Mouse (Mus musculus) cerebellum, postnatal 10 days (tissue): ENCODE results near the gene Atf7.
A peak's percentile ranks its signal among the peaks of the same experiment; 100 is the strongest.
"Not testable (repeated sequence)": the region's sequence is repeated elsewhere in the genome, so short reads cannot be mapped to it uniquely, and the experiment has no call there.

ENCODE experiments used
- DNase-seq, 2 experiments: peaks; one replicate each; pipeline ENCODE4 v3.0.0; 2021; ENCODE audit warnings: mixed read lengths in 2 of 2

The Atf7 gene

DNA sequence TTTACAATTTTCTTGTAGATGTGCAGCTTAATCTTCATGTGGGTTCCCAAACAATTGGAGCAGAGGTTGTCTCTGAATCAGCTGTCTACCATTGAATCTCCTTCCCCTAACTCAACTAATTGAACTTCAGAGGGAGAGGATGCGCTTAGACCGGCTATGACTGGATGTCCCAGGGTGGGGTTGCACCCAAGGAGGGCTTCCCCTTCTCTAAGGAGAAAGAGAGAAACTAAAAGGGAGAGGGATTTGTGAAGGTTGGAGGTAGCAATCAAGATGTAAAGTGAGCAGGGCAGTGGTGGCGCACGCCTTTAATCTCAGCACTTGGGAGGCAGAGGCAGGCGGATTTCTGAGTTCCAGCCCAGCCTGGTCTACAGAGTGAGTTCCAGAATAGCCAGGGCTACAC is 5.8 kb downstream of the Atf7 start:
- no peak for DNase-seq

DNA sequence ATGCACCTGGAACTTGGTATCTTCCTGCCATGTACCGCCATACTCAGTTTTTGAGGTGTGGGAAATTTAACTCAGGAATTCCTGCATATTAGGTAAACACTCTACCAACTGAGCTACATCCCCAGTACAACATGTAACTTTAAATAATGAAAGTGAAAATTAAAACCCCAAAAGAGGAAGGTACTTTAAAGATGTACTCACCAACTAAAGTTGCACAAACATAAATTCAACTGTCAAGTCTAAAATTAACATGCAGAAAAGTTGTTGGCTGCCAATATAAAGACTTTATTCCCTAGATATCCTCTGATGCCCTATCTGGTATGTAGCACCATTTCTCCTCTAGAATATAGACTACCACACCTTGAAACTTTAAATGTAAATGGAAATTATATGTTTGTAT is 7.6 kb downstream of the Atf7 start:
- DNase-seq, result no peak

DNA sequence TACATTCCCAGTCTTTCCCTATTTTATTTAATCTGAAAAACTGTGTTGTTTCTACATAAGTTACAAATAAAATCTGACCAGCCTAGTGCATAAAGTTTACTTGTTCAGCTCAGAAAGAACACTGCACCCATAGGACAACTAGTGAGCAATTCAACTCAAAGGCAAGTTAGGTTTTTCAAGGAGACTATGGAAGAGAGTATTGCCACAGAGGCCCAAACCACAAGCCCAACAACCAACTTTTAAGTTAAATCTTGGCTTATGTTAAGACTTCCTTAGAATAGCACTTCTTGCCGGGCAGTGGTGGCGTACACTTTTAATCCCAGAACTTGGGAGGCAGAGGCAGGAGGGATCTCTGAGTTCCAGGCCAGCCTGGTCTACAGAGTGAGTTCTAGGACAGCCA is 9.1 kb downstream of the Atf7 start:
- DNase-seq, result no peak

DNA sequence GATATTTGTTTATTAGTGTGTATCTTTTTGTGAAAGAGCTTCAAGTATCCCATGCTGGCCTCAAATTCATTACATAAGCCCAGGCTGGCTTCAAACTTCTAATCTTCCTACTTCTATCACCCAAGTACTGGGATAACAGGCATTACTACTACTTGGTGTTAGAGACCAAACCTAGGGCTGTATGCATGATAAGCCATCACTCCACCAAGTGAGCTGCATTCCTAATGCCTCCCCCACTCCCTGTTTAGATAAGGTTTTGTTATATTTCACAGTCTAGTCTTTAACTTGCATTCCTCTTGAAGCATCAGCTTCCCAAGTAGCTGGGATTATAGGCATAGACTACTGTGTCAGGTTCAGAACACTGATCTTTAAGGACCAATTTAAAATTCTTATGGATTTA is 11.0 kb downstream of the Atf7 start:
- DNase-seq, result no peak

DNA sequence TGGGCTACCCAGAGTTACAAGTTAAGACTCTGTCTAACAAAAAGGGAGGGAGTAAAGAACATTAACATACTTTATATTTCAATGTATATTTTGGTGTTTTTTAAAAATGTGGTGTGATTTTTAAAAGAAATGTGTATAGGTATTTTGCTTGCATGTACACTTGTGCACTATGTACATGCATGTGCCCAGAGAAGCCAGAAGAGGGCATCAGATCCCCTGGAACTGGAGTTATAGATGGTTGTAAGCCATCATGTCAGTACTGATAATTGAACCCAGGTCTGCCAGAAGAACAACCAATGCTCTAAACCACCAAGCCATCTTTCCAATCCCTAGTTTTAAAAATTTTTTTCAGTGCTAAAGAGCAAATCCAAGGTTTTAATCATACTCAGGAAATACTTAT is 12.3 kb downstream of the Atf7 start:
- no peak for DNase-seq

DNA sequence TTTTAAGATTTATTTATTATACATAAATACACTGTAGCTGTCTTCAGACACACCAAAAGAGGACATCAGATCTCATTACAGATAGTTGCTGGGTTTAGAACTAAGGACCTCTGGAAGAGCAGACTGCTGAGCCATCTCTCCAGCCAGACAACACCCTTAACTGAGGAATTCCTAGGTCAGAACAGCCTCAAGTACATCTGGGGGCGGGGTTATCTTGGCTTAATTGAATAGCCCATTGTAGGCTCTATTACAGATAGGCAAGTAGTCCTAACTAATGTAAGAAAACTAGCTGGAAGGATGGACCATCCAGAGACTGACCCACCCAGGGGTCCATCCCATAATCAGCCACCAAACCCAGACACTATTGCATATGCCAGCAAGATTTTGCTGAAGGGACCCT is 16.7 kb downstream of the Atf7 start:
- not testable (repeated sequence) for DNase-seq

DNA sequence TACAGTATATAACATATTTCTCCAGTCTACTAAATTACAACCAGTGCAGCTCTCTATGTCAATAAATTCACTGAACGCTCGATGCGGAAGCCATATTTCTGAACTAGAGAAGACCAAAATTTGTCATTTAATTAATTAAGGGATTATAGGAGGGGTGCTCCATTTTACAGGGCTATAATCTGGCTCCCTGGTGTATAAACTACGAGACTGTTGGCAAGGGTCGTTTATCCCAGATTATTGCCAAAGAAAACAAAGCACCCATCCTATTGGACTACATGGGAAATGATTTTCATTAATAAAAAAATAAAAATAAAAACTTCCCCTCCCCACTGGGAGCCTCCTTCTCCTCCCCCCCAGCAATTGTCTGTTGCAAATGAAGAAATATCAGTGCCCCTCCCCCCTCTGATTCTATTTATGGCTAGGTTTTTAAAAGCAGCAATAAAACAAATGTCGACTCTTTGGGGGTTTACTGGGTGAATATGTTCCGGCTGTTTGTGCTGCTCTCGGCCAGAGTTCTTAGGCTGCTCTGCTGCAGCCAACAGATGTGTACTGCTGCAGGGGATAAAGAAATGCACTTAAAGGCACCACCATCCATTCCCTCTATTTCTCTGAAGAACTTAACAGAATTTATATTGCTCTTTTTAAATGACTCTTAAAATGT is 31.1 kb downstream of the Atf7 start:
- DNase-seq, result peak in 1 of 2 experiments; percentile 38

DNA sequence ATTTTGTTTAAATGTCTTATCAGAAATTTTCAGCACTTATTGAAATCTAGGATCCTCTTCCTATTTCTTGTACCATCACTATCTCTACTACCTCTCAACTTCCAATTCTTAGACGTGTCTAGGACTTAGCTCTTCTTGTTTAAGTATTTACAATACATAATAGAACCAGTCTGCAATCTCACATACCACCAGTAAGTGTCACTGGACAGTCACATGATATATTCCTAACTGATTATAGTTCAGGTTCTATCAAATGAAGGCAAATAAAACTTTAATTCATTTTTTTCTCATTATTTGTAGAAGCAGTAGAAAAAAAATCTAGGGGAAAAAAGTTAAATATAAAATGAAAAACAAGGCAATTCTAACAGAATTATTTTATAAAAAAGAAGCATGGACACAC is 32.6 kb downstream of the Atf7 start:
- peak; percentile 31 to 50 for DNase-seq

DNA sequence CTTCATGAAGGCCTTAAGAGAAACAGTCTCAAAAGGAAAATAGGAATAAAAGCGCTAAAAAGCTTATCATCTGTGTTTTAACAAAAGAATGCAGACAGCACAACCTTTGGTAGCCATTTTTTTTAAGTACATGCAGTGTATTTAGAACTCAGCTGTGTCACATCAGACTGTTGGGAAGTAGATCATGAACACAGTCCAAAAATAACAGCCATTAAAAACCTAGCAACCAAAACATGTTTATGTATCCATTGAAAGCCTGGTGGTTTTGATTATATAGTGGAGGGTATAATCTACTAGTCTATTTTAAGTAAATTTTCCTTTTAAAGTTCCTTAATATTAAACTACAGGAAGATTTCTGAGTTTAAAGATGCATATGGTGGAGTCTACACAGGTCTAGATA is 34.7 kb downstream of the Atf7 start:
- no peak for DNase-seq

DNA sequence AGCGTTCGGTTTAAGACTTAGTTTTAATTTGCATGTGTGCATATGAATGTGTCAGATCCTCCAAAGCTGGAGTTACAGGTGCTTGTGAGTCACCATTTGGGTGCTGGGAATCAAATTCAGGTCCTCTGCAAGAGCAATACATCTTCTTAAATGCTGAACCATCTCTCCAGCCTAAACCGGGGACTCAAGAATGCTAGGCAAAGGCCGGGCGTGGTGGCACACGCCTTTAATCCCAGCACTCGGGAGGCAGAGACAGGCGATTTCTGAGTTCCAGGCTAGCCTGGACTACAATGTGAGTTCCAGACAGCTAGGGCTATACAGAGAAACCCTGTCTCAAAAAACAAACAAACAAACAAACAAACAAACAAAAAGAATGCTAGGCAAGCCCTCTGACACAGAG is 35.4 kb downstream of the Atf7 start:
- DNase-seq, result no peak

DNA sequence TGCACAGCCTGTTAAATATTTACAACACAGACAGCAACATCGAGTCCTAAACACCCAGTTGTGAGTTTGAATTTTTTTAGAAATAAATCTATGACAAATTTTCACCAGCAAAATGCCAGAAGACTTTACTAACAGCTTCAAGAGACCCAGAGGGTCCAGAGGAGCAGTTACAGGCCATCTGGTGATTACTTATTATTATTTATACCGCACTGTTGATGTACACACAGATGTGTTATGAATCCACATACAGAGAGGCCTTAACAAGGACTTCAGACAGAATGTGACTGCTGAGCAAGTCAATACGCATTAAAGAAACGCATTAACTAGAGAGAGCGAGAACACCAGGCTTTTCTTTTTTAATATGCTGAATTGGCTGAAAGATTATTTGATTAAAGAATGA is 39.8 kb downstream of the Atf7 start:
- DNase-seq, result no peak

DNA sequence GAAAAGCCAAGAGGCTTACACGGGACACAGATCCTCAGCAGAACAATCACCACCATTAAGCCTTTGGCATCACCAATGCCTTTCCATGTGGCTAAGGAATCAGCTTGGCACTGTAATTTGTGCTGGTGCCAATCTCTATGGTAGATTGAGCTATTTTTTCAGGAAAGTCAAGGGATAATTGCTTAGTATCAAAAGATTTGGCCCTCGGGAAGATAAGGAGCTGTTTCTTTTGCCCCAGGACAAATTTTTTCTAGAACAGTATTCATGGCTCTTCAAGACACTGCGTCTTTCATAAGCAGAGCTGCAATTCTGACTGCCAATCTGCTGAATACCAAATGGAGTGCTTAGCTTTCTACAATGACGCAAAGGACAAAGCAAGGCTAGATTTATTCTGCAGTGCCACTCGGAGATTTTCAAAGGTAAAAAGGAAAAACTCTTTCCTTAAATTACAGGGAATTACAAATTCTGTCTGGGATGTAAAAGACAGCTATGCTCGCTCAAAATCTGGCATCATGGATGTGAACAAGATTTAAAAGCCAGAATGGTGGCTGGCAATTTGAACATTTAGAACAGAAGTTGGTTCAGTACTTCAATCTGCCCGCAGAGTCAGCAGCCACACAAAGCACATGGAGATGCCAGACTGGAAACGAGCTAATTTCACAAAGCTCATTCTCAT is 41.4 kb downstream of the Atf7 start:
- DNase-seq, result peak; percentile 83 to 87

DNA sequence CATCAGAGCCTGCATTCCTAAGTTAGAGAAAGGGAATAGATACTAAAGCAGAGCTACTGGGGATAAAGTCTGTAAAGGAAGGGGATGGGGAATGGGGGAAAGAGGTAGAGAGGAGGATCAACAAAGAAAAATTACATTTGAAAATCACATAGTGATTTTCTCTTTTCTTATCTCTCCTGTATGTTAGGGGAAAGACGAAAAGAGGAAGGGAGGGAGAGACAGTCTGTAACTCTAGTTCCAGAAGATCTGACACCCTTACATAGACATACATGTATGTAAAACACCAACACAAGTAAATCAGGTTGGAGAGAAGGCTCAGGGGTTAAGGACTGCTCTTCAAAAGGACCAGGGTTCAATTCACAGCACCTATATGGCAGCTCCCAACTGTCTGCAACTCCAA is 44.1 kb downstream of the Atf7 start:
- DNase-seq, result no peak

DNA sequence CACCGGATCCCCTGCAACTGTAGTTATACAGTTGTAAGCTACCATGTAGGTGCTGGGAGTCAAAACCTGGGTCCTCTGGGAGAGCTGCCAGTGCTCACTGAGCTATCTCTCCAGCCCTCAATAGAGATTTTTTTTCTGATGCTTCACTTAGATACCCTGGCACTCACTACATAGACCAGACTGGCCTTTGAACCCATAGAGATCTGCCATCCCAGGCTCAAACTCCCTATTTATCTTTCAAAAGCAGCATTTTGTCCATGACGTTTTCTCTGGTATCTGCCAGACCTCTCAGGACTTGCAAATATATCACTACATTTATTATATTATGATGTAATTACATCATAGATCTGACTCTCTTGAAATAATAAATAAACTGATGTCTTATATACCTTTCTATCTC is 46.9 kb downstream of the Atf7 start:
- DNase-seq, result no peak

DNA sequence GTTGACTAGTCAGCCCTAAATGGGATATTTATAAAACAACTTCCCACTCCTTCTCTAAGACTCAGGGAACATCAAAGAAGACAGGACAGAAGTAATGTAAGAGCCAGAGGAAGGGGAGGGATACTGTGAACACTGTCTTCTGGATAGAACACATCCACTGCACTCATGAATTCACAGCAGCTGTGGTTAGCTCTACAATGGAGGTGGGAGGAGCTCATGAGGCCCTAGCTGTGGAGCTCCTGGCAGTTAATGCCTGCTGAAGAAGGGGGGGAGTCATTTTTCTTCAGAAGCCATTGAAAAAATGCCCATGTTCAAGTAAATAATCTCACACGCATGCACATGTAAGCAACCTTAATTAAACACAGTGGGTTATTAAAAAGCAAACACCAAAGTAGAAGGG is 48.3 kb downstream of the Atf7 start:
- DNase-seq, result no peak

DNA sequence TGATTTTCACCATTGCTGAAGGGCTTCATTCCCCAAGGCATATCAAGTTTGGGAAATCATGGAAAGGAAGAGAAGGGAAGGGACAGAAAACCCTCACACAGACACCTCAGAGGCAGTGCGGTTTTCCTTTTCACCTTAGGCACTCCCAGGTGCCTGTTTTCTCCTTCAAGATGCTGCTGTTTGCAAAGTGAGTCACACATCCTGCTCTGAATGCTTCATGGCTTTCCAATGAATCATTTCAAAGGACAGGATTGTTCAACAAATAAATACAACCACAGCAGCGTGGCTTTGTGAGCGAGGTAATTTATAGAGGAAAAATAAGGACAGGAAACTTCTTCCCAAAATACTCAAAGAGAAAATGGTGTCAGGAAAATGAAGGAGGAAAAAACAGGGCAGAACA is 53.2 kb downstream of the Atf7 start:
- no peak for DNase-seq

DNA sequence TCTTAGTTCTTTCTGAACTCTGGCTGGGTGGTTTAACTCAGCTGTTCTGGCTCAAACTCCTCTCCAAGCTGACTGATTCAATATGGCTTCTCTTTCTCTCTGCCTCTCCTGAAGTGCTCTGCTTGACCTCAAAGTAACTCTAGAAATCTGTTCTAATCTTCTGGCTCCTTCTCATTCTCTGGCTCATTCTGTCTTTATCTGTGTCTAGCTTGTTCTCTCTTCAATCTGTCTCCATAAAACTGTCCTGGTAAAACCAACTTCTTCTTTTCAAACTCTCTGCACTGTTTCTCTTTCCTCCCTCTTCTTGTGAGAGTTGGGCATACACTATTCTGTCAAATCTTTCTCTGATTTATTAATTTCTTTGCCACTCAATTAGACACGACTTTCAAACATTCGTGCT is 57.4 kb downstream of the Atf7 start:
- no peak for DNase-seq

DNA sequence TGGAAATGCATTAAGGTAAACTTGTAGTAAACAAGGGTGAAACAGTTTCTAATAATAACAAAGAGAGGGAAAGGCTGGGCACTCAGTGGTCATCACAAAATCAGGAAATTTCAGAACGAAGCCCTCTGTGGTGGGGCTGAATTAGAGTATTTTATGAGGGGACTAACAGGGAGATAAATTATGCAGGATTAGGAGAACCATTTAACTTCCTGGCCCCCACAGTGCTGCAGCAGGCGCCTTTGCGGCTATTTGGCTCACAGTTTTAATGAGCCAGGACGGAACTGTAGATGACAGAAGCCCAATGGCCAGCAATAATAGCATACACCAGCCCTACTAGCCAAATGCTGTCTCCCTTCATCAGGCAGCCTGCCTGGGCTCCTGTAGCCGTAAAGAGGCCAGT is 61.6 kb downstream of the Atf7 start:
- peak; percentile 48 to 53 for DNase-seq

DNA sequence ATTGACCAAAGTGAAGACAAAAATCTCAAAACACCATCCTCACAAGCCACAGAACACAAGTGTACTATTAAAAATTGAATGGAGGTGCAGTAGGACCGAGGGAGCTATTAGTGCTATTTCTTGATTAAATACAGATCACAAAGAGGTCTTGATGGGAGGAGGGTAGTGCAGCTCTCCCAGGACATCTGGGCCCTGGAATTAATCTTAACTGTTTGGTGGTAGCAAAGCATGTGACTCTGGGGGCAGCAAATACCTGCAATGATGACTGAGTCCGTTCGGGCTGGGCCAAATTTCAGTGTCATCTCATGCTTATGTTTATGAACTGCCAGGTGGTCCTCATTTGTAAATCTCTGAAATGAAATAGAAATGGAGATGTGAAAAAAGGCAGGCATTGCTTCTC is 62.2 kb downstream of the Atf7 start:
- no peak for DNase-seq

DNA sequence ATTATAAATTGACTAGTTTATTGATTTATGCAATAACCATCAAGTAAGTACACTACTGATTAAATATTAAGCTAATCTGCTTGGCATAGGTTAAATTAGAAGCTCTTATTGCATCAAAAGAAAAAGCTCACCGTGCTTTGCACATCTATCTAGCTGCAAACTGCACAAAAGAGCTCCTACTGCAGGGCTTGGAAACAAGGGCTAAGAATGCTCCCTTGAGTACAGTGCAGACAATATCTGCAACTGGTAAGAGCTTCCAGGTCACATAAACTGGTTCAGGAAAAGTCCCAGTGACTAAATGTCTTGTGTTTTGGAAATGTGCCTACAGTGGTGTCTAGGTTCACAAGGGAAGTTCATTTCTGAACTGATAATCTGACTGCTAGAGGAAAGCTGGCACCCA is 62.8 kb downstream of the Atf7 start:
- no peak for DNase-seq

DNA sequence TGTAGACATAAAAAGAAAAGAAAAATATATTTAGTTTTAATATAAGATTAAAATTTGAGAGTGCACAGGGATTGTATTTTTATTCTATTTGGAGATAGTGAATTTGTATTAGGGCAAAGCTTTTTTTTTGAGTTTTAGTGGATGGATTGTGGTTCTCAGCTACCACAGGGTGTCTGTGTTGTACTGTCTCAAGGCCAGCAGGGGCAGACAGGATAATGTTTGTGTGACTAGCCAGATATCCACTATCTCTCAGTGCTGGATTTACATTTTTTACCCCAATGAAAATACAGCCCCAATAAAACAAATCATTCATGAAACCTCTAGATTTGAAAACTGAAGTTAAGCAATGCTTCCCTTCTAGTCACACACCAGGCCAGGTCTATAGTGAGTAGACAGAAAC is 67.7 kb downstream of the Atf7 start:
- DNase-seq, result peak; percentile 38 to 55

DNA sequence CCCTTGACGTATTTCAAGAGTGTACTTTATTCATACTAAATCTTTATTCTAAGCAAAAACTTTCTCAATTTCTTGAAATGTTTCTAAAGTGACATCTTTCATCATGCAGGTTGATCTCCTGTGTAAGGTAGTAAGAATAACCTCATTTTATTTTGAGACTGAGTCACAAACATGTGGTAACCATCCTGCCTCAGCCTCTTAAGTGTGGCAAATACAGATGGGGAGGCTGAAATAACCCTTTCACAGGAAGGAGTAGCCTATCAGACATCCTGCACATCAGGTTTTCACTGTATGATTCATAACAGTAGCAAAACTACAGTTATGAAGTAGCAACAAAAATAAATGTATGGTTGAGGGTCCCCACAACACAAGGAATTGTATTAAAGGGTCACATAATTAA is 69.7 kb downstream of the Atf7 start:
- no peak for DNase-seq

DNA sequence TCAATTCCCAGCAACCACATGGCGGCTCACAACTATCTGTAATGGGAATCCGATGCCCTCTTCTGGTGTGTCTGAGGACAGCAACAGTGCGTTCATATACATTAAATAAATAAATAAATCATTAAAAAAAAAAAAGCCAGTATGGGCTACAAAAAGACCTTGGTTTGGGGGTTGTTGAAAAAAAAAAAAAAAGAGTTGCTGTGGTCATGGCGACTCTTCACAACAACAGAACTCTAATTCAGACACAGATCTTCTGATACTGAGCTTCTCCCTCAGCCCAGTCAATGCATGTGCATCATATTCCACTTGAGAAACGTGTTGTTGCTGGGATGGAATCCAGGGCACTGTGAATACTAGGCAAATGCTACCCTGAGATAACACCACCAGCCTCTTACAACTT is 72.7 kb downstream of the Atf7 start:
- DNase-seq, result no peak

DNA sequence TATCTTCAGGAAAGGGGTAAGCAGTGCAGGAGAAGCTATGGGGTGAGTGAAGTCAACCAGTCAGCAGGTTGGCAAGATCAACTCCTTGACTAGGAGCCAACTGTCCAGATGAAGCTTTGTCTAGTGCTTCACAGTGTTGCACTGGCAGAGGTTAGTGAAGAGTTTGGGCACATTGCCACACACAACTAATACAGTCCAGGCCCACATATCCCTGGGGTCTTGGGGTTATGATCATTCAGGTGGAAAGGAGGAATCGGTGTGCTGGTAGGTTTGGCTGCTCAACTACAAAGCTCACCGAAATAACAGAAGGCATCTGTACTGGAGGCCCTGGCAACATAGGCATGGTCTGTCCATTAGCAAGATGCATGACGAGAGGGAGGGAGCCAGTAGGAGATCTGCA is 77.8 kb downstream of the Atf7 start:
- peak; percentile 98 for DNase-seq
